Mouse (Mus musculus) E14TG2a.4 (cell line): Measurements from ENCODE around the gene Polr3f.

Source experiments
- CTCF ChIP-seq: conservative IDR thresholded peaks from 2 replicates; pipeline ENCODE4 v1.5.1; 2014; ENCODE audit warnings: low read length
- NANOG ChIP-seq: IDR thresholded peaks from 2 replicates; pipeline ENCODE4 v1.6.1; 2014; ENCODE audit warnings: borderline replicate concordance, low read length, mixed read lengths
- POU5F1 ChIP-seq: IDR thresholded peaks from 2 replicates; pipeline ENCODE4 v1.6.1; 2014; ENCODE audit warnings: low read length, borderline replicate concordance

DNA sequence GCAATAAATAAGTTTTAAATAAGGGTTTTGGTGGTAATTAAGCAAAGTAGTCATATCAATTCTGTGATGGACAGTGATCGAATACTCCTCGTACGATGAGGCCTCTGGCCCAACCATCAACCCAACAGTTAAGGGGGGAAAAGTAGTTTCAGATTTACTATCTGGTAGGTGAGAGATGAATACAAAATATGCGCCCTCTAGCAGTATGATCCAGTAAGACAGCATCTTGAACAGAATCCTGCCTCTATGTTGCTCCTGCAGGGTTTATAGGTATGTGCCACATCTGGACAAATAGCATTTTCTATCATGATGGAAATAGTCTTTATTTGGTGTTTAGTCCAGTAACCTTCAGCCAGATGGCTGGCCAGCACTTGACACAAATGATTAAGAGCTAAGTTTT, 13.7 kb downstream of the Polr3f start:
- TF ChIP-seq CTCF = no peak
- TF ChIP-seq NANOG = no peak
- no peak for TF ChIP-seq POU5F1
